Mouse (Mus musculus) right cerebral cortex, postnatal 10 days (tissue): ENCODE measurements around the gene Slc6a11.
A peak's percentile ranks its signal among the peaks of the same experiment; 100 is the strongest.

ENCODE experiments used
- DNase-seq, 2 experiments: peaks; one replicate each; pipeline ENCODE4 v3.0.0; 2021; ENCODE audit warnings: low spot score in 2 of 2

The Slc6a11 gene

GRCm38 (mm10) chr6:114264426-114264825 lies 133.4 kb downstream of the Slc6a11 start:
- peak in 1 of 2 experiments; percentile 62 for DNase-seq

GRCm38 (mm10) chr6:114266273-114266672 lies 135.2 kb downstream of the Slc6a11 start:
- DNase-seq = no peak

GRCm38 (mm10) chr6:114267979-114268378 lies 136.9 kb downstream of the Slc6a11 start:
- DNase-seq = no peak

DNA sequence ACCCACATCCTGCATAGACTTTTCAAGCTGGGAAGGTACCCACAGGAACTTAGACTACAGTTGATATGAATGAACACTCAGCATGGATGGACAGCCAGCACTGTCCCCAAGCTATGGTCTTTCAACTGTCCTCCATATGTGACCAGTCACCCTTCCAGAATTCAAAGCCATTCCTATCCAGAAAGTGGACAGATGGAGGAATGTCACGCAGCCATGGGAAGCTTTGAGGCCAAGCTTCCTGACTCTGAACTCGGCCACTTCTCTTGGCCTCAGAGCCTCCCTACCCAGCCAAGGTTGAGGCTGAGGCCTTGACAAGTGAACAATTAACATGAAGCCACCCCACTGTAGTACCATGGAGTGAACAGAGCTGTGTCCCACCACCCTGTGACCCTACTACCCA lies 138.5 kb downstream of the Slc6a11 start:
- no peak for DNase-seq

GRCm38 (mm10) chr6:114270799-114271198 lies 139.8 kb downstream of the Slc6a11 start:
- no peak for DNase-seq

GRCm38 (mm10) chr6:114272279-114272678 lies 141.2 kb downstream of the Slc6a11 start:
- peak; percentile 79 to 85 for DNase-seq

DNA sequence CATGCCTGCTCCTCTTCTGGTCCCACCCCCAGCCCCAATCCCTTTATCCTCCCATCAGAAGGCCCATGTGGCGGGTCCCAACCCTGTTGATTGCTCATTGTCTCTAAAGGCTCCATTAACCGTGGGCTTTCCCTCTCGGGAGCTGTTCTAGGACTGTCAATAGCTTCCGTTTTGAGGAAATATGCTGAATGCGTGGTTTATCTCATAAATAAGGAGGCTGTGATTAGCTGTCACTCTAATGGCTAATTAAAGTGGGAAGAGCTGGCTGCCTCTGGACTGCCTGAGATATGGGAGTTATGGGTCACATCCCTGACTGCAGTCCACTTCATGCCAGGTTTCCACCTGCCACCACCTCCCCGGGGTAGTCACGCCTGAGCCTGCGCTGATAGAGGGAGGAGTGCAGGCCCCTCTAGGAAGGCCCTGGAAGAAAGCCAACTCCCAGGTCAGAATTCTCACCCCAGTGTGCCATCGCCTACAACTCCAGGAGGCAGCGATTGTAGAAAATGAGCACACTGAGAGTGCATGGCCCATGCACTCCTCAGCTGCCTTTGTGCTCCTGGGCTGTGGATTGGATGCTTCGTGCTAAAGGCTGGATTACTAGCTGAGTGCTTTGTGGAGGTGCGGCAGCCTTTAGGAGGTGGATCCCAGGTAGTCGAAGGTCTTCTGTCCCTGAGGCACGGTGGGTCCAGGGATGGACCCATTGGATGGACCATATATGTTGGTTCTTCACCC lies 143.1 kb downstream of the Slc6a11 start:
- no peak for DNase-seq

DNA sequence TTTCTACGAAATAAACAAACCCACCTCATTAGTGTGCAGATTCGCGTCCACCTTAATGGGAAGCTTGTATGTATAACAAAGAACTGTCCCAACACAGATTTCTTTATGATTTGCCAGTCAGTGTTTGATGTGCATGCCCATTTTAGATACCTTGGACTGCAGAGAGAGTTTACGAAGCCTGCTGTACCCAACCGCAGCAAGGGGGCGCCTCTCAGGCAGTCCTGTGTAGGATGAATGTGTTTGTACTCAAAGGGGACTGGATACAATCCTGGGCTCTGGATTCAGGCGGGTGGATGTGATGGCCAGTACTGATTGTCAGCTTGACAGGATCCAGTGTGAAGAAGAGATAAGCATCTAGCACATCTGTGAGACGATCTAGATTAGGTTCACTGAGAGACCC lies 144.8 kb downstream of the Slc6a11 start:
- no peak for DNase-seq

GRCm38 (mm10) chr6:114282469-114283277 lies 151.6 kb downstream of the Slc6a11 start, which contains the start of gene Slc6a1:
Slc6a1 (plus strand) TSS chr6:114282635.
- peak; percentile 84 to 87 for DNase-seq

GRCm38 (mm10) chr6:114283278-114283770 lies 152.3 kb downstream of the Slc6a11 start:
- no peak for DNase-seq

GRCm38 (mm10) chr6:114283927-114284703 lies 153.1 kb downstream of the Slc6a11 start:
- DNase-seq = peak; percentile 81 to 83

GRCm38 (mm10) chr6:114285424-114285823 lies 154.4 kb downstream of the Slc6a11 start:
- no peak for DNase-seq

DNA sequence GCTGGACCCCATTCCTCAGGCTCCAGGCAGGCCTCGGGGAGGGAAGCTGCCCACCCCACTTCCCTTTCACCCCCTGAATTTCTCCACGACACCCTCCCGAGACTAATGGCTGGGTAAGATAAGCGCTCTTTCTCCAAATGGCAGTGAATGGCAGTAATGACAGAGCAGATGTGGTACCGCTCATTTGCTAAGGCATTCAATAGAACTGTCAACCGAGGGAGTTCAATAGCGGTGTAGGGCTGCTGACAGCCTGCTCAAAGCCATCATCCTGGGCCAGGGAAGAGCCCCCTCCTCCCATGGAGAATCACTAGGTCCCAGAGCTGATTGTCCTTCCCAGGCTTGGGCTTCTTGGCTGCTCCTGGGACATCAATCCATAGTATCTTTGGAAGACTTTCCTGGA lies 158.1 kb downstream of the Slc6a11 start:
- DNase-seq = no peak

- peak; percentile 91 to 94 for DNase-seq
These were observed 159.1 kb downstream of the Slc6a11 start for GRCm38 (mm10) chr6:114290184-114290583.

DNA sequence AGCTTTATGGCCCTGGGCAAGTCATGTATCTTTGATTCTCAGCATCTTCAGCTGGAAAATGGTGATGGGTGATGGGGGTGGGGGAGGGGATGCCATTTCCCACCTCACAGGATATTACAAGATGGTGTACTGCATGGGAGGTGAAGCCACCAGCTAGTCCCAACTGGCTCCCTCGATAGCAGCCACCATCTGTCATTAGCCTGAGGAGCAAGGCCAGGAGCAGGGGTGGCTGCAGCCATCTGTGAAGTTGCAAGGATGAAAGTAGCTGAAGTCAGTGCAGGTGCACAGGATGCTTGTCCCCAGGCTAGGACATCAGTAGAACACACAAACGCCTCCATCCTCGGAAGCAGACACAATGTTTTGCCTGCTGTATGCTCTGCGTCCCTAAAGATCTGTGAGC lies 159.9 kb downstream of the Slc6a11 start:
- no peak for DNase-seq

GRCm38 (mm10) chr6:114291396-114291795 lies 160.4 kb downstream of the Slc6a11 start:
- DNase-seq = peak; percentile 81 to 82

GRCm38 (mm10) chr6:114293511-114293910 lies 162.5 kb downstream of the Slc6a11 start:
- DNase-seq = peak; percentile 76 to 81

DNA sequence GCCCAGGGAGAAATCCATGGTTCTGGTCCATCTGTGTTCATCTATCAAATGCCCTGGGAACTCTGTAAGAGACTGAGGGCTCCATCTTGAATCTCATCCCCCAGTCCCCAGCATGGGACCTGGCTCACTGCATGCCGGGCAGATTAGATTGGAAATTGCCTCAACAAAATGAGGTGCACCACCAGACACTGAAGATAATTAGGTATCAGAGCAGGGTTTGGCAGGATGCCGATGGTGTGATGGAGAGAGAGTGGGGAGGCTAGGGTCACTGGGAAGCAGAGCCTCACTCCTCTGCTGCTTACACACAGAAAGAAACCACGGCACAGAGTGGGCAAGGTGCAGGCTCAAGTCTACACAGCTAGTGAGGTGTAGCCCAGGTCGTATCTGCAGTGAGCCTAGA lies 164.0 kb downstream of the Slc6a11 start:
- peak in 1 of 2 experiments; percentile 48 for DNase-seq

DNA sequence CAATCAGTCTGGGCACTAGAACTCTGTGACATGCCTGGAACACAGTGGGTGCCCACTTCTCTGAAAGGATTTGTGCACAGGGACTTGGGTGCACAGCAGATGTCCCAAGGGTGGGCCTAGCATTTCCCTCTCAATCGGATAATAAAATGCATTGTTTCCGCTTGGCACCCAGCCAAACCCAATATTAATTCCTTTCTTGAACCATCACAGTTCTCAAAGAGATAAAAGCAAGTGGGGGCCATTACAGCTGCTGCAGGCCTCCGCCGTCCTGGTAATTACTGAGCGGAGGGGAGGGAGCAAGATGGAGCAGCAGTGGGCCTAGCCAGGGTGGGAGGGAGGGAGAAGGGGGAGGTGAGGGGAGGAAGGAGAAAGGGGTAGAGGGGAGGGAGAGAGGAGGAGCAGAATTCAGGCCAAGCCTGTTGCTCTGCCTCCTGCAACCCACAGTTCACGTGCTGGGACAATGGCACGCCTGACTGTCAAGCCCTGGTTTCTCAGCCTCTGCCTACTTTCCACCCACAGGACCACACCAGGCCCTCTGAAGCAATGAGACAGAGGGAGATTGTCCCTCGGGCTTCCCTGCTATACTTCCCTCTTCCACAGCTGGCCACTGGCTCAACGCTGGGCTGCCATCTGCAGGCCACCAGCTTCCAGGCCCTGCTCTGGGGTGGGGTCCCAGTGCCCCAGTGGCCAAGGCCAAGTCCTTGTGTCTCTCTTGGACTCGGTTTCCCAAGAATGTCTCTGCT lies 166.4 kb downstream of the Slc6a11 start:
- DNase-seq = peak; percentile 72 to 73
